Mouse (Mus musculus) MEL (cell line): Measurements from ENCODE around the gene Mrpl39. TPM values are rescaled to one million over a fixed set of nuclear protein-coding genes. Genes with fewer than 3 reads are reported as not detected.

Experiments
- DNase-seq: peaks from one replicate; pipeline ENCODE4 v3.0.0; 2011; ENCODE audit warnings: low read depth, low spot score
- H3K27ac ChIP-seq: 2 replicates; pipeline ENCODE4 v1.5.1; 2012; ENCODE audit warnings: low read depth, mild to moderate bottlenecking, control low read depth, low read length, moderate library complexity; ENCODE audit not compliant: control insufficient read depth
- H3K27me3 ChIP-seq, 2 experiments: fragments of 150-350 bp in 1 of 2; sonication (generic) in 1 of 2; 2 replicates each; pipeline ENCODE4 v1.6.1; 2012; ENCODE audit warnings: low read length in 2 of 2, mild to moderate bottlenecking in 2 of 2, improper control_type of control experiment in 1 of 2, moderate library complexity in 1 of 2; ENCODE audit not compliant: insufficient read depth in 2 of 2, control insufficient read depth in 1 of 2
- H3K36me3 ChIP-seq, 2 experiments: 2 replicates each; pipeline ENCODE4 v1.6.1; 2012 to 2014; ENCODE audit warnings: low read length in 2 of 2, improper control_type of control experiment in 1 of 2, inconsistent platforms in 1 of 2, mild to moderate bottlenecking in 1 of 2; ENCODE audit not compliant: insufficient read depth in 2 of 2, control insufficient read depth in 1 of 2
- H3K4me1 ChIP-seq, 2 experiments: fragments of 150-350 bp in 1 of 2; sonication (generic) in 1 of 2; 2 replicates each; pipeline ENCODE4 v1.6.1; 2012; ENCODE audit warnings: low read length in 2 of 2, improper control_type of control experiment in 1 of 2, mild to moderate bottlenecking in 1 of 2; ENCODE audit not compliant: insufficient read depth in 2 of 2, control insufficient read depth in 1 of 2
- H3K4me3 ChIP-seq, 2 experiments: fragments of 150-350 bp in 1 of 2; sonication (generic) in 1 of 2; 2 replicates each; pipeline ENCODE4 v1.5.1; 2012; ENCODE audit warnings: low read depth in 2 of 2, low read length in 2 of 2, mild to moderate bottlenecking in 2 of 2, moderate library complexity in 2 of 2, control low read depth in 1 of 2, improper control_type of control experiment in 1 of 2; ENCODE audit not compliant: control insufficient read depth in 1 of 2, insufficient read depth in 1 of 2
- H3K79me2 ChIP-seq: 2 replicates; pipeline ENCODE4 v1.6.1; 2012; ENCODE audit warnings: mild to moderate bottlenecking, low read length, moderate library complexity; ENCODE audit not compliant: control insufficient read depth, poor library complexity, insufficient read depth
- H3K9ac ChIP-seq: 2 replicates; pipeline ENCODE4 v1.6.1; 2012; ENCODE audit warnings: low read depth, mild to moderate bottlenecking, control low read depth, low read length, moderate library complexity; ENCODE audit not compliant: control insufficient read depth, poor library complexity, severe bottlenecking
- H3K9me3 ChIP-seq: fragments of 150-350 bp; sonication (generic); replicated peaks from 2 replicates; pipeline ENCODE4 v1.6.1; 2012; ENCODE audit warnings: mild to moderate bottlenecking, low read length, improper control_type of control experiment, moderate library complexity; ENCODE audit not compliant: insufficient read depth
- BHLHE40 ChIP-seq: IDR thresholded peaks from 2 replicates; pipeline ENCODE4 v1.6.1; 2012; ENCODE audit warnings: low read depth, mild to moderate bottlenecking, inconsistent platforms, low read length, improper control_type of control experiment, borderline replicate concordance
- CHD1 ChIP-seq: IDR thresholded peaks from 2 replicates; pipeline ENCODE4 v1.6.1; 2012; ENCODE audit warnings: low read depth, mild to moderate bottlenecking, inconsistent platforms, low read length, improper control_type of control experiment
- CHD2 ChIP-seq: IDR thresholded peaks from 2 replicates; pipeline ENCODE4 v1.6.1; 2011; ENCODE audit warnings: low read length, improper control_type of control experiment
- CTCF ChIP-seq, 3 experiments: IDR thresholded peaks in 2 of 3; conservative IDR thresholded peaks in 1 of 3; 2 replicates each; pipeline ENCODE4 v1.5.1; 2011 to 2012; ENCODE audit warnings: low read length in 3 of 3, low read depth in 2 of 3, mild to moderate bottlenecking in 2 of 3, improper control_type of control experiment in 1 of 3, inconsistent platforms in 1 of 3, mixed read lengths in 1 of 3, moderate library complexity in 1 of 3; ENCODE audit not compliant: control insufficient read depth in 1 of 3, insufficient read depth in 1 of 3, poor library complexity in 1 of 3, severe bottlenecking in 1 of 3
- E2F4 ChIP-seq: IDR thresholded peaks from 2 replicates; pipeline ENCODE4 v1.6.1; 2011; ENCODE audit warnings: low read depth, low read length, improper control_type of control experiment, borderline replicate concordance
- EP300 ChIP-seq, 2 experiments: IDR thresholded peaks; 2 replicates each; pipeline ENCODE4 v1.6.1; 2011; ENCODE audit warnings: improper control_type of control experiment in 2 of 2, low read length in 2 of 2, low read depth in 1 of 2, mild to moderate bottlenecking in 1 of 2
- GABPA ChIP-seq: IDR thresholded peaks from 2 replicates; pipeline ENCODE4 v1.6.1; 2012; ENCODE audit warnings: low read depth, mild to moderate bottlenecking, inconsistent platforms, low read length, improper control_type of control experiment, moderate library complexity
- GATA1 ChIP-seq: IDR thresholded peaks from 2 replicates; pipeline ENCODE4 v1.6.1; 2011; ENCODE audit warnings: low read depth, low read length, improper control_type of control experiment
- KAT2A ChIP-seq: conservative IDR thresholded peaks from 2 replicates; pipeline ENCODE4 v1.6.1; 2012; ENCODE audit warnings: low read depth, low read length, improper control_type of control experiment, inconsistent platforms
- MAFK ChIP-seq: IDR thresholded peaks from 2 replicates; pipeline ENCODE4 v1.6.1; 2011; ENCODE audit warnings: low read depth, mild to moderate bottlenecking, low read length, improper control_type of control experiment, borderline replicate concordance
- MEF2A ChIP-seq: IDR thresholded peaks from 2 replicates; pipeline ENCODE4 v1.6.1; 2014; ENCODE audit warnings: low read depth, mild to moderate bottlenecking, inconsistent platforms, low read length, improper control_type of control experiment; ENCODE audit not compliant: poor library complexity, insufficient replicate concordance, severe bottlenecking; ENCODE audit errors: extremely low read depth
- MYB ChIP-seq: IDR thresholded peaks from 2 replicates; pipeline ENCODE4 v1.6.1; 2011; ENCODE audit warnings: mild to moderate bottlenecking, low read depth, low read length, improper control_type of control experiment
- MYC ChIP-seq: IDR thresholded peaks from 2 replicates; pipeline ENCODE4 v1.6.1; 2011; ENCODE audit warnings: low read depth, mild to moderate bottlenecking, low read length, improper control_type of control experiment, moderate library complexity
- NELFE ChIP-seq: IDR thresholded peaks from 2 replicates; pipeline ENCODE4 v1.6.1; 2011; ENCODE audit warnings: low read depth, low read length, improper control_type of control experiment
- POLR2AphosphoS2 ChIP-seq: IDR thresholded peaks from 2 replicates; pipeline ENCODE4 v1.6.1; 2011; ENCODE audit warnings: low read length, improper control_type of control experiment
- RAD21 ChIP-seq: IDR thresholded peaks from 2 replicates; pipeline ENCODE4 v1.6.1; 2011; ENCODE audit warnings: mild to moderate bottlenecking, low read depth, low read length, improper control_type of control experiment
- SIN3A ChIP-seq: IDR thresholded peaks from 2 replicates; pipeline ENCODE4 v1.6.1; 2012; ENCODE audit warnings: low read length, improper control_type of control experiment, inconsistent platforms
- TCF12 ChIP-seq: IDR thresholded peaks from 2 replicates; pipeline ENCODE4 v1.6.1; 2014; ENCODE audit warnings: low read depth, mild to moderate bottlenecking, inconsistent platforms, low read length, improper control_type of control experiment, moderate library complexity
- ZKSCAN1 ChIP-seq: IDR thresholded peaks from 2 replicates; pipeline ENCODE4 v1.6.1; 2012; ENCODE audit warnings: low read depth, mild to moderate bottlenecking, inconsistent platforms, low read length, improper control_type of control experiment, moderate library complexity
- ZNF384 ChIP-seq: IDR thresholded peaks from 2 replicates; pipeline ENCODE4 v1.6.1; 2012; ENCODE audit warnings: low read depth, mild to moderate bottlenecking, inconsistent platforms, low read length, improper control_type of control experiment
- polyA plus RNA-seq, 2 experiments: library from polyadenylated mRNA; stranded (reverse) in 1 of 2; unstranded in 1 of 2; fragments of >175 nt in 1 of 2; fragments of >200 nt in 1 of 2; gene quantifications; 2 replicates each; pipeline versions ENCODE4 v1.2.1 to v1.2.4; 2012; ENCODE audit warnings: low replicate concordance in 2 of 2, low read depth in 1 of 2; ENCODE audit not compliant: insufficient read length in 2 of 2, insufficient read depth in 1 of 2, missing spikeins in 1 of 2
- total RNA-seq: library from RNA; depleted of rRNA; stranded (reverse); fragments of 300-350 nt; gene quantifications from 2 replicates; pipeline ENCODE4 v1.2.3, GENCODE M21; 2012

Mrpl39 gene
- total and polyA plus RNA-seq, 3 experiments, result 48.3 to 50.9 TPM; not detected in 1

- Histone ChIP-seq H3K4me3 (no peak overlapping the region), H3K4me1 (no peaks in the 10 kb centered on the region), H3K9me3 (no peaks in the 10 kb centered on the region), H3K9ac (no peak overlapping the region), H3K79me2 (no peaks in the 10 kb centered on the region), H3K36me3 (no peaks in the 10 kb centered on the region), H3K27me3 (no peaks in the 10 kb centered on the region), H3K27ac (no peak overlapping the region)
- TF ChIP-seq GABPA (no peak), ZNF384 (no peak), MYC (no peak), BHLHE40 (no peak), MEF2A (no peak), NELFE (no peak)
- no peak for DNase-seq
Measured at GRCm38 (mm10) chr16:84776089-84776784, 40.7 kb upstream of the Mrpl39 start.

GRCm38 (mm10) chr16:84775356-84775755, 39.8 kb upstream of the Mrpl39 start:
- no peaks in the 10 kb centered on the region for H3K27me3 ChIP-seq
- TF ChIP-seq MYB (no peak), CHD2 (no peak), KAT2A (no peak), GATA1 (no peak), CHD1 (no peak), CTCF (IDR thresholded peaks at IDR 0.05 in 2 of 3, conservative IDR thresholded peaks at IDR 0.05 in 1 of 3; ENCODE audit: control insufficient read depth in 1 of 3, insufficient read depth in 1 of 3, low read depth in 2 of 3, low read length in 3 of 3, poor library complexity in 1 of 3, severe bottlenecking in 1 of 3) (no peak), TCF12 (no peak), ZKSCAN1 (no peak), RAD21 (no peak)
- TF ChIP-seq, all 39 proteins: peak for 0
- Histone ChIP-seq H3K27ac (no peak overlapping the region), H3K9ac (no peak overlapping the region), H3K36me3 (no peaks in the 10 kb centered on the region), H3K4me3 (no peak overlapping the region), H3K79me2 (no peaks in the 10 kb centered on the region), H3K4me1 (no peaks in the 10 kb centered on the region), H3K9me3 (no peaks in the 10 kb centered on the region)
- DNase-seq, result no peak

- no peak for TF ChIP-seq MAFK
- TF ChIP-seq EP300 (IDR thresholded peaks at IDR 0.05; ENCODE audit: low read depth in 1 of 2, low read length in 2 of 2), result no peak
- no peak for TF ChIP-seq SIN3A
- TF ChIP-seq ZNF384, result no peak
- no peak for TF ChIP-seq E2F4
- no peak for TF ChIP-seq POLR2AphosphoS2
- no peaks in the 10 kb centered on the region for H3K9me3 ChIP-seq
- H3K9ac ChIP-seq, result no peak overlapping the region
- DNase-seq, result no peak
- no peak overlapping the region for H3K4me3 ChIP-seq
- H3K27me3 ChIP-seq, result no peaks in the 10 kb centered on the region
- no peaks in the 10 kb centered on the region for H3K4me1 ChIP-seq
- no peaks in the 10 kb centered on the region for H3K79me2 ChIP-seq
- no peak overlapping the region for H3K27ac ChIP-seq
- no peaks in the 10 kb centered on the region for H3K36me3 ChIP-seq
Measured at GRCm38 (mm10) chr16:84774761-84775231, 39.3 kb upstream of the Mrpl39 start.
